Comparison of ENCODE assay signal across 20 mouse cellular contexts in the genomic region with DNA sequence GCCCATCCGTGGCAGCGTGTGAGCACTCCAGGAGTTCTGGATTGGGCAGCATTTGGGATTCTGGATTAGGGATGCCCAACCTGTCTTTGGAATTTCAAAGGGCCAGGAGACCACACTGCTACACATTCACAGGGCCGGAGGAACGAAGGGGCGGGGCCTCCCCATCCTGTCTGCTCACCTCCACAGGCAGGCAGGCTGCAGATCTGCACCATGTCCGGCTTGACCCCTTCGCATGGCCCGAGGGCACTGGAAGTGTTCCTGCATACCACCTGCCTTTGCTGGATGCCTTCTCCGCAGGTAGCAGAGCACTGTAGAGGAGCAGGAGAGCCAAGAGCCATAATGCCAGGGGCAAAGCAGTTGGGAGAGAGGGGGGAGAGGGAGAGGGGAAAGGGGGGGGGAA. TPM values are rescaled to one million over a fixed set of nuclear protein-coding genes. Genes with fewer than 3 reads are reported as not detected.
"Had no signal": no experiment of that assay in that cellular context is flagged by ENCODE, and none has a peak within 500 bp of the region (broad histone marks: within the 10 kb centered on the region; RNA-seq: fewer than 3 reads in every experiment).

No protein-coding gene starts in this region.

- H3K27me3 ChIP-seq: limb, embryonic 15.5 days had no signal

- ATAC-seq: liver, embryonic 12.5 days; midbrain, embryonic 16.5 days had no signal

- H3K4me1 ChIP-seq: limb, embryonic 15.5 days; liver, embryonic 12.5 days had no signal

- H3K4me2 ChIP-seq: limb, embryonic 15.5 days; liver, embryonic 12.5 days; lung, embryonic 14.5 days; midbrain, embryonic 12.5 days had no signal

- H3K4me3 ChIP-seq: layer of hippocampus, adult 2 months; limb, embryonic 15.5 days; liver, embryonic 12.5 days; midbrain, embryonic 12.5 days had no signal

- H3K36me3 ChIP-seq: liver, embryonic 12.5 days; midbrain, embryonic 12.5 days had no signal

- H3K9ac ChIP-seq: limb, embryonic 15.5 days; liver, embryonic 12.5 days; lung, embryonic 14.5 days; midbrain, embryonic 12.5 days had no signal

- DNase-seq: kidney, postnatal 10 days; kidney, postnatal 4 days; lung, embryonic 14.5 days; lung, postnatal 10 days; lung, postnatal 4 days; right cerebral cortex, adult 18-20 months; right cerebral cortex, postnatal 25 days; thymus, postnatal 36 days had no signal

- H3K9me3 ChIP-seq: limb, embryonic 15.5 days; liver, embryonic 12.5 days; midbrain, embryonic 12.5 days had no signal

- H3K27ac ChIP-seq: layer of hippocampus, adult 2 months; limb, embryonic 15.5 days; liver, embryonic 12.5 days; midbrain, embryonic 12.5 days had no signal

RNA-seq across cellular contexts. Expression of gene Tbata, which starts 29.2 kb away (rescaled TPM):
- total RNA-seq: megakaryocyte-erythroid progenitor cell, adult 5-6 weeks had no signal
- polyA plus RNA-seq: kidney, embryonic 14.5 days; limb, embryonic 11.5 days; liver, embryonic 12.5 days; liver, embryonic 16.5 days; midbrain, embryonic 12.5 days; neural tube, embryonic 14.5 days; small intestine, adult 2 months; stomach, embryonic 16.5 days had no signal
